Mouse (Mus musculus) neural tube, embryonic 11.5 days (tissue): ENCODE results near the gene Gcfc2. TPM values are rescaled to one million over a fixed set of nuclear protein-coding genes. Genes with fewer than 3 reads are reported as not detected.

Source experiments
- ATAC-seq: fragments of 200-750 bp; cut with Nextera tagmentation; 2 replicates; pipeline ENCODE4 v1.8.0; 2017; ENCODE audit warnings: moderate number of reproducible peaks, mild to moderate bottlenecking, moderate TSS enrichment, moderate library complexity; ENCODE audit not compliant: insufficient read depth, low FRiP score, low TSS enrichment
- DNase-seq: peaks from one replicate; pipeline ENCODE4 v3.0.0-alpha.2; 2015; ENCODE audit warnings: low spot score
- H3K27ac ChIP-seq: fragments of 300-500 bp; sonication (generic); 2 replicates; pipeline ENCODE4 v1.5.1; 2014; ENCODE audit warnings: low read depth, mild to moderate bottlenecking, low read length
- H3K27me3 ChIP-seq: fragments of 300-500 bp; sonication (generic); 2 replicates; pipeline ENCODE4 v1.6.1; 2014; ENCODE audit warnings: mild to moderate bottlenecking, low read length, mixed read lengths; ENCODE audit not compliant: control insufficient read depth, insufficient read depth
- H3K36me3 ChIP-seq: fragments of 300-500 bp; sonication (generic); 2 replicates; pipeline ENCODE4 v1.6.1; 2014; ENCODE audit warnings: mild to moderate bottlenecking, low read length, moderate library complexity, mixed read lengths; ENCODE audit not compliant: control insufficient read depth, insufficient read depth
- H3K4me1 ChIP-seq: fragments of 300-500 bp; sonication (generic); 2 replicates; pipeline ENCODE4 v1.6.1; 2014; ENCODE audit warnings: low read length, mixed read lengths; ENCODE audit not compliant: control insufficient read depth, insufficient read depth
- H3K4me2 ChIP-seq: fragments of 300-500 bp; sonication (generic); 2 replicates; pipeline ENCODE4 v1.6.1; 2014; ENCODE audit warnings: low read depth, mild to moderate bottlenecking, moderate library complexity
- H3K4me3 ChIP-seq: fragments of 300-500 bp; sonication (generic); 2 replicates; pipeline ENCODE4 v1.5.1; 2014; ENCODE audit warnings: low read depth, low read length
- H3K9ac ChIP-seq: fragments of 300-500 bp; sonication (generic); 2 replicates; pipeline ENCODE4 v1.6.1; 2014; ENCODE audit warnings: mild to moderate bottlenecking, low read length
- H3K9me3 ChIP-seq: fragments of 300-500 bp; sonication (generic); 2 replicates; pipeline ENCODE4 v1.6.1; 2016; ENCODE audit warnings: low read length; ENCODE audit not compliant: control insufficient read depth
- WGBS: fragments of 180-500 bp; shearing (Covaris S2); extraction: QIAGEN DNeasy Blood & Tissue Kit; methylation state at CpG from one replicate; pipeline ENCODE4 v1.1.7; 2014; 5-methylcytosine and 5-hydroxymethylcytosine counted together
- microRNA counts: library from miRNA; unstranded; fragments of <30 nt; microRNA quantifications from one replicate; lab custom pipeline; 2015
- microRNA-seq: library from miRNA; unstranded; fragments of <30 nt; microRNA quantifications from one replicate; pipeline ENCODE4, GENCODE M21; 2016
- polyA plus RNA-seq: library from polyadenylated mRNA; unstranded; fragments of >200 nt; fragmentation: Nextera tagmentation; extraction: Ambion mirVana; gene quantifications from 2 replicates; pipeline ENCODE4 v1.2.1, GENCODE M21; 2014

Gene Gcfc2
- polyA plus RNA-seq, 1 experiment from 2014 or later: 14.5 TPM

DNA sequence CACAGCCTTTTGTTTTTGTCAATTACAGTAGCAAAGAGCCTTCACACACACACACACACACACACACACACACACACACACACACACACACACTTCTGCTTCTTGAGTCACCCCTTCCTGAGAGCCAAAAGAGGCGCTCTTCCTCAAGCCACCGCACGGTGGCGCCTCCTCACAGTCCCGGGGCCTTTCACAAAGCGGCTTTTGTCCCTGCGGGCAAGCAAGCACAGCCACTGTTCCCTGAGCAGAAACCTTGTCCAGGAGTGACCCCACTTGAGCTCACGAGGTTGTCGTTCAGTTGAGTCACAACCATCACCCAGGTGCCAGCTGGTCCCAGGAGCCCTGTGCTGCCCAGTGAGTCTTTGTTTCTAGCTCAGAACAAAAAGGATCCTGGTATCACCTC is 63.5 kb downstream of the Gcfc2 start:
- H3K27ac ChIP-seq: no peak overlapping the region
- 2% methylated on average over 9 of the region's 9 CpGs for WGBS
- H3K4me3 ChIP-seq: no peak overlapping the region
- no peak overlapping the region for H3K4me2 ChIP-seq
- no peaks in the 10 kb centered on the region for H3K27me3 ChIP-seq
- no peaks in the 10 kb centered on the region for H3K9me3 ChIP-seq
- no peak overlapping the region for H3K9ac ChIP-seq
- H3K36me3 ChIP-seq: no peaks in the 10 kb centered on the region
- peak; percentile 85 for DNase-seq
- no peaks in the 10 kb centered on the region for H3K4me1 ChIP-seq
- ATAC-seq: peak; percentile 72

DNA sequence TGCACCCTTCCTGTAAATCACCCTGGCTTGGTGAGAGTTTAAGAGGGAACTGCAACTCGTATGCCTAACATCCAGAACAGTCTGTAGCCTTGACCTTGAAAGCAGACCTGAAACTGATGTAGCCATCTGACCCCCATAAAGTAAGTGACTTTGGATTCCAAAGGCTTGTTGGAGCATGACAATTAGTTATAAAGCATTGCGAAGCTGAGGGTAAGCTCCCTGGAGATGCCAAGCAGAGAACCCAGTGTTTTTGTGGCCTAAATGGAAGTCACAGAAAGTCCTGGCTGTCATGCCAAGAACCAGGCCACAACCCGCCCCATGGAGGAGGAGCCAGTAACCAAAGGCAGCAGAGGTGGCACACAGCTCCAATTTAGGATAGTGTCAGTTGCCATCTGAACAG is 64.1 kb downstream of the Gcfc2 start:
- H3K4me3 ChIP-seq: no peak overlapping the region
- no peaks in the 10 kb centered on the region for H3K36me3 ChIP-seq
- 53% methylated on average over 3 of the region's 3 CpGs for WGBS
- no peak overlapping the region for H3K27ac ChIP-seq
- H3K9me3 ChIP-seq: no peaks in the 10 kb centered on the region
- H3K4me1 ChIP-seq: no peaks in the 10 kb centered on the region
- no peak overlapping the region for H3K9ac ChIP-seq
- no peak overlapping the region for H3K4me2 ChIP-seq
- ATAC-seq (no peak), DNase-seq (no peak)
- no peaks in the 10 kb centered on the region for H3K27me3 ChIP-seq

DNA sequence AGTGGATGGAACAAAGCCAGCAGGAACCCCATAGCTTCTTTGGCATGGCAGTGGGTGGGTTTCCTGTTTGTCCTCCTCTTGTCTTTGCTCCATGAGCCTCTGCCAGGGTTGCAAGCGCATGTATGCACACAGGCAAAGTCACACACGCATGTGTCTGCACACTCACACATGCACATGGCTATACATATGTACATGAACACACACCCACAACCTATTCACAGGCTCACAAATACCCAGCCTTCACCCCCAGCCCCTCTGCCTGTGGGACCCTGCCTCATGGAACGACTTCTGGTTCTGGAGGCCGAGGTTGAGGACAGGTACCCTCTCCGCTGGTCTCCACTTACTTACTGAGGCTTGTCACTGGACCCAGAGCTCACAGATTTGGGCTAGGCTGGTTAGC is 64.9 kb downstream of the Gcfc2 start:
- no peak overlapping the region for H3K9ac ChIP-seq
- no peak overlapping the region for H3K4me3 ChIP-seq
- H3K4me1 ChIP-seq: no peaks in the 10 kb centered on the region
- 89% methylated on average over 5 of the region's 5 CpGs for WGBS
- no peak for ATAC-seq
- DNase-seq: no peak
- H3K9me3 ChIP-seq: no peaks in the 10 kb centered on the region
- no peak overlapping the region for H3K4me2 ChIP-seq
- H3K36me3 ChIP-seq: no peaks in the 10 kb centered on the region
- H3K27ac ChIP-seq: no peak overlapping the region
- H3K27me3 ChIP-seq: no peaks in the 10 kb centered on the region

DNA sequence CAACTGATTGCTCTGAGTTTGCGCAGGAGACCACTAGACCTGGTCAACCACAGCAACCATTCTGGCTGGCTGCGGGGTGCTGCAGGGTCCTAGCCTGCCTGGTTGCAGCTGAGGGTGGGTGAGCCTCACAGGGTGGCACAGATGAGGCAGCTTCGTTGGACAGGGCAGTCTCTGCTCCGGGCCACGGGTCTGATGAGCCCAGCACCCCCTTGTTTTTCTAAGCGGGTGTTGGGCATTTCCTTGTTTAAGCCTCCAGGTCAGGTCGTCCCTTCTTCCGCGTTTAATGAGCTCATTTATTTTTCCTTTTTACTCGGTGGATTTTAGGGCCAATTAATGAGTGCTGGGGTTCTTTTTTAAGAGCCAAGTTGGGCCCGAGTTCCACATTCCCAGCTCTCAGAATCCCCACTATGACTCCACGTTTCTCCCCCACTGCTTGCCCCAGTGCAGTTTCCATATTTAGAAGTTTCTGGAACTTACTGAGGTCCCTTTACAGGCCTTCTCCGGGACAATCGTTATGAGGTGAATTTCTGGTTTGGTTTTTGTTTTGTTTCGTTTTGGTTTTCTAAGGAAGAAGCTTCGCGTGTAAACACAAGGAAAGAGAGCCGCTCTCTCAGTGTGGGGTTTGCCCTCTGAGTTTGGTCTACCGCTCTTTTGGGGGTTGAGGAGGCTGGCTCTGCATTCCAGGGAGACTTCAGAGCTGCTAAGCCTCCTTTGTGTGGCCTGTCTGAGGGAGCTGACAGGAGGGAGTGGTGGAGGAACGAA is 66.8 kb downstream of the Gcfc2 start:
- WGBS: 55% methylated on average over 20 of the region's 20 CpGs
- H3K4me2 ChIP-seq: no peak overlapping the region
- no peak overlapping the region for H3K27ac ChIP-seq
- no peak overlapping the region for H3K9ac ChIP-seq
- no peak overlapping the region for H3K4me3 ChIP-seq
- no peak for DNase-seq
- no peaks in the 10 kb centered on the region for H3K36me3 ChIP-seq
- no peaks in the 10 kb centered on the region for H3K4me1 ChIP-seq
- H3K9me3 ChIP-seq: no peaks in the 10 kb centered on the region
- no peak for ATAC-seq
- no peaks in the 10 kb centered on the region for H3K27me3 ChIP-seq

MicroRNAs encoded within 50 kb of the gene (microRNA counts, 519-probe panel; counts per million panel counts)
- microRNA mmu-miR-468 (lab: Ali Mortazavi, UCI): 171 counts per million, percentile 57 among the panel's probes with 10 or more counts

Small RNAs within 50 kb of the gene (microRNA-seq; reads per million reads assigned to microRNA genes)
- gene Mir468 (not detected), gene Mir7232 (not detected)

Other genes starting within 250 kb of the Gcfc2 start
- gene Mrpl19, start 42.3 kb downstream of the Gcfc2 start, polyA plus RNA-seq: 60.1 and 62.3 TPM in 2 replicates
- gene Eva1a, start 117.4 kb downstream of the Gcfc2 start, polyA plus RNA-seq: 4.7 and 4.8 TPM in 2 replicates